Mouse (Mus musculus): ENCODE measurements around the gene Stx12. TPM values are rescaled to one million over a fixed set of nuclear protein-coding genes. Genes with fewer than 3 reads are reported as not detected.
"Not testable (repeated sequence)": the region's sequence is repeated elsewhere in the genome, so short reads cannot be mapped to it uniquely, and the experiment has no call there.

The Stx12 gene
- total RNA-seq (2021): 100 to 1,000 TPM; 106 to 111 TPM
- long read RNA-seq, experiment 1, transcript Stx12-201 (9 exons, 2,934 nt): major isoform, 114 of 135 reads
- long read RNA-seq, experiment 1, partial matches to known transcripts: 10 of 135 reads
- long read RNA-seq, experiment 1, other reads (novel, unspliced or antisense): 11 of 135 reads
- long read RNA-seq, experiment 2, transcript Stx12-201 (9 exons, 2,934 nt): major isoform, 98 of 111 reads
- long read RNA-seq, experiment 2, partial matches to known transcripts: 4 of 111 reads
- long read RNA-seq, experiment 2, other reads (novel, unspliced or antisense): 9 of 111 reads

DNA sequence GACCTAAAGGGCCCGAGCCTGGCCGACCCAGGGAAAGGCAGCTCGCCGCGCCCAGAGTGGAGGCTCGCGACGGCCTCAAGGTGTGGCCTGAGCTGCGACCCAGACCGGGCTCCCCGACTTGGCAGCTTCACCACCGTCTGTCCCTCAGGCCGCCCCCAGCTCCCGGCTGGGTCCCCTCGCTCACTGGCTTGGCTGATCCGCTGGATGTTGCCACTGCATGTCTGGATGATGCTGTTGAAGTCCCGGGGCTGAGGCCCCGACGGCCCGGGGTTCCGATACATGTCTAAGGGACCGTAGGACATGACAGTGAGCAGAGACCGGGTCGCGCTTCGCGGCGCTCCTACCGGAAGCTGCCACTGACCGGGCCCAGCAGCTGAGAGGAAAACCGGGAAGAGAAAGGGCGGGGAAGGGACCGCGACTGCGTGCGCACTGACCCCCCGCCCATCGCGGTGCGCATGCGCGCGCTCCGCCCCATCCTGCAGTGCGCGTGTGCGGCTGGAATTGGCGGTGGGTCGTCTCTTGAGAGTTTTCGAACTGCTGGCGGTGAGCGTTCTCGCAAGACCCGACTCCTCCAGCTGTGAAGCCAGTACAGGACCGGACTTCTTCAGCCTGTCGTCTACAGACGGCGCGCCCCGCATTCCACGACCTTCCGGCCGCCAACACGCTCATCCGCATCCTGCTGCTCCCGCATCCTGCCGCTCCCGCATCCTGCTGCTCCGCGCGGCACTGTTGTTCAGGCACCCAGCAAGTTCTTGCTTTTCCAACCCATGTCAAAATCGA lies at the start of gene Stx12:
Gene Stx12 (minus strand): TSS at position 446 of the 780 bp plus-strand sequence.
- peak; percentile 87 to 89 for DNase-seq (ENCODE audit: low spot score in 2 of 2)

DNA sequence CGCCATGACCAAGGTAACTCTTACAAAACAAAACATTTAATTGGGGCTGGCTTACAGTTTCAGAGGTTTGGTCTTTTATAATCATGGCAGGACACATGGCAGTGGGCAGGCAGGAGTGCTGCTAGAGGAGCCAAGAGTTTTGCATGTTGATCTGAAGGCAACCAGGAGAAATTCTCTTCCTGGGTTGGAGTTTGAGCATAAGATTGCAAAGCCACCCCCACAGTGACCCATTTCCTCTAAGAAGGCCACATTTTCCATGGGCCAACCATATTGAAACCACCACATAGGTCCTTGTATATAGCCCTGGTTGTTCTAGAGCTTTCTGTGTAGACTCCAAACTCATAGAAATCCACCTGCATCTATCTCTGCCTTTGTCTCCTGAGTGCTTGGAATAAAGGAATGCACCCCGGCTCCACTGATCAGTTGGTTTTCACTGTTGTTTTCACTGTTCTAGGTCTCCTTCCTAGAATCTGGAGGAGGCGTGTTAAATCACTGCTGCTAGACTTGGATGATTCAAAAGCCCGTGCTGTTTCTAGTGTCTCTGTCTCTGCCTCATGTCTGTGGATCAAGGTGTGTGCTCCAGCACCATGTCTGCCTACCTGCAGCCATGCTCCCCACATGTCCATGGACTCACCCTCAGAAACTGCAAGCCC lies 48.6 kb upstream of the Stx12 start:
- peak; percentile 20 to 31 for DNase-seq (ENCODE audit: low spot score in 2 of 2)

DNA sequence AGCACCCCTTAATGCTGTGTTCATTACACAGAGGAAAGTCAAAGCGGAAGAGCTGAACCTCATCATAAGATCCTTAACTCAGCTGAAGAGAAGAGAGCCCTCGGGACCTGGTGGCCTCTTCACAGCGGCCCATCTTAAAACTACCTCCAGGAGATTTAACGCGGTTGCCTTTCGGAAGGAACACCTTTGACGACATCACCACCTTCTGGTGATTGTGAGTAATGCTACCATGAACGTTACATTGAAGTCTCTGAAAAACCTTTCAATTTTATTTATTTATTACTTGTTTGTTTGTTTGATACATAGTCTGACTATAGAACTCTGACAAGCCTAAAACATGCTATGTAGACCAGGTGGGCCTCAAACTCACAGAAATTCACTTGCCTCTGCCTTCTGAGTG lies 46.5 kb upstream of the Stx12 start:
- peak; percentile 47 to 63 for DNase-seq (ENCODE audit: low spot score in 2 of 2)

DNA sequence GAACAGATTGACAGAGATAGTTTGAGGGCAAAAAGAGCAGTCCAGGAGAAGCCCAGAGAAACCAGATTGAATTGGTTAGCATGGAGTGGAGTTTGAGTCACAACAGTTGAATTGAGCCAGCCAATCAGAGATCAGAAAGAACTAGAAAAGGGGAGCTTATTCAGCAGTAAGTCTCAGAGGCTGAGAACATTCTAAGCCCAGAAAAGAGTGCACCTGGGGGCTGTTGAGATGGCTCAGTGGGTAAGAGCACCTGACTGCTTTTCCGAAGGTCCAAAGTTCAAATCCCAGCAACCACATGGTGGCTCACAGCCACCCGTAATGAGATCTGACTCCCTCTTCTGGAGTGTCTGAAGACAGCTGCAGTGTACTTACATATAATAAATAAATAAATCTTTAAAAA lies 42.2 kb upstream of the Stx12 start:
- not testable (repeated sequence) for DNase-seq (ENCODE audit: low spot score in 2 of 2)

DNA sequence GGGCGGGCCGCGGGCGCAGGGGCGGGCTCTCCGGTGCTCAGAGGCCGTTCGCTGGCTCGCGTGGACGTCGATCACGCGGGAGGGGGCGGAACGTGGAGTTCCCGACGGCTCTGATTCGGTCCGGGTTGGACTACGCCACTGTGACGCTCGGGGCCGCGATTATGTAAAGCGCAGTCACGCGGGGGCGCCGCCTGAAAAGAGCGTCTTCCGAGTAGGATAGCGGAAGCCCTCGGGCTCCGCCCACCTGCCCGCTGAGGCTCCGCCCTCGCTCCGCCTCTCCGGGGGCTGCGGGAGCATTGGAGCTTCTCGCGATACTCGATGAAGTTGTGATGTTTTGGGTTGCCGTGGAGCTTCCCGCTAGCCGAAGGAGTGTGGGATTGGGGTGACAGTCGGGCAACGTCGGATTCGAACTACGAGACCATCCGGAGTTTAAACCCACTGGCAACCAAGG lies 38.3 kb upstream of the Stx12 start, which contains the start of gene Fam76a:
Gene Fam76a (minus strand): TSS at position 1 of the 451 bp plus-strand sequence.
- peak; percentile 100 for DNase-seq (ENCODE audit: low spot score in 2 of 2)

DNA sequence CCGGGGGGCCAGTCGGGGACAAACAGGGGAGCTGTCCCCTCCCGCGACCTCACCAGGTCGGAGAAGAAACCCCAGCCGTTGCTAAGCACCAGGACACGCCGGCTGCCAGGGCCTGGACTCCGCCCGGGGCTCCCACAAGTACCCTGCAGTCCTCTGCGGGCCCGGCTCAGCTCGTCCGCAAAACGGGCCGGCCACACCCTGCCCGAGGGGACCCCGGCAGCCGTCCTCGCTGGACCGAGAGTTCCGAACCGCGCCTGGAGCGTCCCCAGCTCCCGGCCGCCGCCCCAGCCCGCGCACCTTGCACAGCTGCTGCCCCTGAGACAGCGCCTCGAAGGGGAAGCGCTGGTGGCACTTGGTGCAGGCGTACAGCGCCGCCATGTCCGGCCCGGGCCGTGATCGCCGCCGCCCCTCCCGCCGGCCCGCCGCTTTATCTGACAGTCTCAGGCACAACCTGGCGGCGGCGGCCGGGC lies 37.8 kb upstream of the Stx12 start:
- DNase-seq (ENCODE audit: low spot score in 2 of 2): peak in 1 of 2 experiments; percentile 27

DNA sequence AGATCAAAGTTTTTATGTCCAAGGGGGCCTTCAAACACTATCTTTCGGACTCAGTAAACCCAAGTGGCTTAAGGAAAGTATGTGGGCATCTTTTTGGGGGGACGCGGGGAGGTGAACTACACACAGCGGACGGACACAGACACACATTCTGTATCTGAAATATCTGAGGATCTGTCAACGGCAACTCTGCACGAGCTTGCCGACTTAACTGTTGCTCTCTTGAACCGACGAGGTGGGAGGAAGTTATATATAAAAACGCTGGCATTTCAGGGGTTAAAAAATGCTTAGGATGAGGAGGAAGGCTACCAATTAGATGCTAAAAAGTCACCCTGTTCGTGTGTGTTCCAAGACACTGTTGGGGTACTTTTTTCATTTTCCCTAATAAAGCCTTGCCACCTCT lies 37.2 kb upstream of the Stx12 start:
- DNase-seq (ENCODE audit: low spot score in 2 of 2): no peak

DNA sequence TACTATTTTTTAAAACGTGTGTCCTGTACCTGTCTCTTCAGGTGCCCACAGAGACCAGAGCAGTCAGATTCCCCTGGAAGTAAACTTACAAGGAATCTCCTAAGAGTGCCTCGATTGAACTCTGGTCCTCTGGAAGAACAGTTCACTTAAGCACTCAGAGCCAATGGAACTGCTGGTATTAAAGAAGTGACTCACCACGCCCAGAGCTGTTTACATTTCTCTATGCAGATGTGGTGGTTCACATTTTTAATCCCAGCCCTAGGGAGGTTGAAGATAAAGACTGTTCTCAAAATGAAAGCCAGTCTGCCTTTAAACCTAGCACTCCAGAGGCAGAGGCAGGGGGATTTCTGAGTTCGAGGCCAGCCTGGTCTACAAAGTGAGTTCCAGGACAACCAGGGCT lies 35.9 kb upstream of the Stx12 start:
- DNase-seq (ENCODE audit: low spot score in 2 of 2): no peak

DNA sequence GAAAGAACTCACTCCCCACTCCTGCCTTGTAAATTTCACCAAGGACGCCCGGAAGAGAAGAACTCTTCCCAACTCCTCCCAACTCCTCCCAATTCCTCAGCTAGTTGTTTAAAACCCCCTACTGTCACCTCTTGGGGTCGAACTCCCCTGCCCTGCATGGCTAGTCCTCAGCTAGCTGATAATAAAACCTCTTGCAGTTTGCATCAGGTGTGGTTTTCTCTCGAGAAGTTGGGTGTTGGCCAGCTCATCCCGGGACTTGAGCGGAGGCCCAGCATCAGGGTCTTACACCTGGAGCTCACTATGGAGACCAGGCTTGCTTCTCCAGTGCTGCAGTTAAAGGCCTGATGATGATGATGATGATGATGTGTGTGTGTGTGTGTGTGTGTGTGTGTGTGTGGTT lies 34.2 kb upstream of the Stx12 start:
- DNase-seq (ENCODE audit: low spot score in 2 of 2): not testable (repeated sequence)

DNA sequence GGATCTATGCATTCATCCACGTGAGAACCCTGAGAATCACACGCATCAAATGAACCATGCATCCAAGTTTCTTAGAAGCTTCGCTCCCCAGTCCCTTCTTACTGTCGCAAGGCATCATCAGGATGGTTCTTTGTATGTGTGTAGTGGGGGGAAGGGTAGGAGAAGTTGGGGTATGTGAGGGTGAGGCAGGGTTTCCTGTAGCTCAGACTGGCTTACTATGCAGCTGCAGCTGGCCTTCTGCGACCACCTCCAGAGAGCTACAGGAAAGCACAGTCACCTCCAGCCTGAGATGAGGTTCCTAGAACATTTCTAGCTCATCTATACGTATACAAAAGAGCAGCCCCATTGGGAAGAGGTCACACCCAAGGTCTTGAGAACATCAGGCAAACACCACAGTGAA lies 27.8 kb upstream of the Stx12 start:
- no peak for DNase-seq (ENCODE audit: low spot score in 2 of 2)

DNA sequence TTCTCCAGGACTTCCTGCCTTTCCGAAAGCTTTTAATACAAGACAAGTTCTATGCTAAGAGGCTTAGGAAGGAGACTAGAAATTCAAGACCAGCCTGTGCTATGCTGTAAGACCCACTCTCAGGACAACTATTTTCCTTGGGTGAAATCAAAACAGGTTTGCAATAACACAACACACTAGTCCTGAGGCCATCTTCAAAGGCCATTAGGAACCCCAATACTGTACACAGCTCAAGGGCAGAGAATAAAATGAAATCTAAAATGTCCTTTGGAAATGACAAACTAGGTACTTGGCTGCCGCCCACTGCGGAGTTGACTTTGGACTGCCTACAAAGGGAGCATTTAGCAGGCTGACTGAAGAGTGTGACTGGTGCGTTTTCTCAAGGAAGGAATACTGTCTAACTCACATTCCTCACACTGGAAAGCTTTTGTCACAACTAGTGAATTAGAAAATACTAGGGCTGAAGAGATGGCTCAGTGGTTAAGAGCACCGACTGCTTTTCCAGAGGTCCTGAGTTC lies 21.6 kb upstream of the Stx12 start:
- no peak for DNase-seq (ENCODE audit: low spot score in 2 of 2)

DNA sequence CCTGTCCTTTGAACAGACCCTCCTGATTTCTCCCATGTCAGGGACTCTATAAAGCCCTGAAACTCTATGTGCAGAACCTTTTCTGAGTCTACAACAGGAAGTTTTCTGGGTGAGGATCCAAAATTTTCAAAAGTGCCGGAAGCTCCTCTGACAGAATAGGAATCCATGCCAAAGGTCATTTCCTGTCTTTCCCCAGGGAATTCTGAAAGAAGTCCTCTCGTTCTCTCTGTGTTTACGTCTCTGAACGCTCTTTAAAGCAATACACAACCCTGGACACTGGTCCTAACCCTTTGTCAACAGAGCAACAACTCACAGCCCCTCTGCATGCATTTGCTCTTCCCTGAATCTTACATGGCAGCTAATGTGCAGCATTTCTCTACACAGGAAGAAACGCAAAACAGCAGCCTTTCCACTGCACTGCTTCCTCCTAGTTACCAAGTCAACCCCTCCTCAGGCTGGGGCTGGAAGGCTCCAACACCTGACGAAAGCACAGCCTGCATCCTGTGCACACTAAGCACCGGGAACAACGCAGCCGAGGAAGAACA lies 20.5 kb upstream of the Stx12 start:
- DNase-seq (ENCODE audit: low spot score in 2 of 2): no peak

DNA sequence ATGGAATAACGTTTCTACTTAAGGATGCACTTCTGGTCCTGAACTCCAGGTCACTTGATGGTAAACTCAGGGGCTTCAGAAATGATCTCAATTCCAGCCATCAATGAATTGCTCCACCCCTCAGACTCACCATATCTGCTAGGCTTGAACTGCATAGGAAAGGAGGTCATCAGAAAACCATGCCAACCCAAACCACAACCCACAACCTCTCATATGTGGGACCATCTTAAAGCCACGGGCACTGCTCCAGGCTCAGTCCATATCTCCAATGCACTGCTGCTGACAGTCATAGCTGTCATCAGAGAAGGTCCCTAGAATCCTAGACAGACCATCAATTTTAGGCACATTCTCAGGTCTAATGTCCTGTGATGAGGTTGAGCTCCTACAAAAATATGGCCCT lies 19.8 kb upstream of the Stx12 start:
- no peak for DNase-seq (ENCODE audit: low spot score in 2 of 2)

DNA sequence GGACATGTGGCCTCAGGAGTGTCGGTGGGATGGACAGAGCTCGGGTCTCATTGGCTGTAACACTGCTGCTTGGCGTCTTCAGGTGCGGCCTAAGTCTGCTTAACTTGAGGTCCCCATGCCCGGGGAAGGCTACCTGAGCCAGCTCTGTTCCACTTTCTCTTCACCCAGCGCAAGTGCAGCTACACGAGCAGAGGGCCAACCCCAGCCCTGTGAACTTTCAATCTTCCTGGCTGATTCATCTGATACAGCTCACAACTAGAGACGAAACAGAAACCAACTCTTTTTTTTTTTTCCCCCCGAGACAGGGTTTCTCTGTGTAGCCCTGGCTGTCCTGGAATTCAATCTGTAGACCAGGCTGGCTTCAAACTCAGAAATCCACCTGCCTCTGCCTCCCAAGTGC lies 13.9 kb upstream of the Stx12 start:
- DNase-seq (ENCODE audit: low spot score in 2 of 2): no peak

DNA sequence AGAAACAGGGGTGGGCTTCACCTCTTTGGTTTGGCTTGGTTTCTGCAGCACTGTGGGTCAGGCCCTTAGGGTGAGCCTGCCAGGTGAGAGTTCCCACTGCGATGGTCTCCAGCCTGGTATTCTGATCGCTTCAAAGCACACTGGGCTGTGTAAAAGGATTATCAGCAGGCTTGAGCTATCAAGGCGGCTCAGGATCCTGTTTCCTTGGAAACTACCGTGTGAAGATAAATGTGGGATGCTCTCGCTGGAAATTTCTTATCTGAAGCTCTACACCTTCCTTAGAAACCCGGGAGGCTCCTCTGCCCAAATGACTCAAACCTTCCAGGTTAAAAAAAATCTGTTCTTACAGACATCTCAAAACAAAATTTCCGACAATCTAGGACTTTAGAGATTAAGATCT lies 10.1 kb upstream of the Stx12 start:
- peak in 1 of 2 experiments; percentile 20 for DNase-seq (ENCODE audit: low spot score in 2 of 2)

DNA sequence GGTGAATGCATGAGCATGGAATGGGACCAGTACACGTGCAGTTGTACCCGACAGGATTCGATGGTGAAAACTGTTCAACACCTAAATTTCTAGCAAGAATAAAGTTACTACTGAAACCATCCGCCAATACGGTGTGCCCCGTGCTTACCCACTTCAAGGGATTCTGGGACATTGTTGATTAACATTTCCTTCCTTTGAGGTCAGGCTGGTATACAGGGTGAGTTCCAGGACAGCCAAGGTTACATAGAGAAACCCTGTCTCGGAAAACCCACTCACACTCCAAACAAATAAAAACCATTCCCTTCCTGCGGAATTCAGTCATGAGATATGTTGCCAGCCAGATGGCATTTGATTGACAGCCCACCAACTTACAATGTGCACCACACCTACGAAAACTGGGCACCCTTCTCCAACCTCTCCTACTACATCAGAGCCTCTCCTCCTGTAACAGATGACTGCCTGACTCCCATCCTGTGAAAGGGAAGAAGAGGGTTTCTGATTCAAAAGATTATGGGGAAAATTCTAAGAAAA lies 600 bp upstream of the Stx12 start:
- DNase-seq (ENCODE audit: low spot score in 2 of 2): no peak

DNA sequence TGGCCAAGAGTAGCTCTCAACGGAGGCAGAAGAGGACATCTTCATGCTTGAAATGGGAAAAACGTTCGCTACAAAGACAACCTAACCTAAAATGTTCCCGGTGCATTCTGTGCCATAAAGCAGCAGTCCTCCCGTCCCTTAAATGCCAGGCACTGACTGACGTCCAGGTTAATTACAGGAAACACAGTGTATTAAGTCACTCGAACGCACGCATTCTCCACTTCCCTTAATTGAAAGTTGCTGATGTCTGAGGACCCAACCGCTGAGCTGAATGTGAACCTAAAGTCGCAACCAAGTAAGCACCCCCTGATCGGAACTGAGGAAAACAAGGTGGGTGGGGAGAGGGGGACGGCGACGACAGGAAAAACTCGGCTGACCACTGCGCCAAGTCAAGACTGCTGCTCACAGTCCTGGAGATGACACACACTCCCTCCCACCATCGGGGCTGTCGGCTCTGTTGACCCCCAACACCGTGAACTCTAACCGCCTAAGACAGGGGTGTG lies 697 bp downstream of the Stx12 start:
- no peak for DNase-seq (ENCODE audit: low spot score in 2 of 2)

DNA sequence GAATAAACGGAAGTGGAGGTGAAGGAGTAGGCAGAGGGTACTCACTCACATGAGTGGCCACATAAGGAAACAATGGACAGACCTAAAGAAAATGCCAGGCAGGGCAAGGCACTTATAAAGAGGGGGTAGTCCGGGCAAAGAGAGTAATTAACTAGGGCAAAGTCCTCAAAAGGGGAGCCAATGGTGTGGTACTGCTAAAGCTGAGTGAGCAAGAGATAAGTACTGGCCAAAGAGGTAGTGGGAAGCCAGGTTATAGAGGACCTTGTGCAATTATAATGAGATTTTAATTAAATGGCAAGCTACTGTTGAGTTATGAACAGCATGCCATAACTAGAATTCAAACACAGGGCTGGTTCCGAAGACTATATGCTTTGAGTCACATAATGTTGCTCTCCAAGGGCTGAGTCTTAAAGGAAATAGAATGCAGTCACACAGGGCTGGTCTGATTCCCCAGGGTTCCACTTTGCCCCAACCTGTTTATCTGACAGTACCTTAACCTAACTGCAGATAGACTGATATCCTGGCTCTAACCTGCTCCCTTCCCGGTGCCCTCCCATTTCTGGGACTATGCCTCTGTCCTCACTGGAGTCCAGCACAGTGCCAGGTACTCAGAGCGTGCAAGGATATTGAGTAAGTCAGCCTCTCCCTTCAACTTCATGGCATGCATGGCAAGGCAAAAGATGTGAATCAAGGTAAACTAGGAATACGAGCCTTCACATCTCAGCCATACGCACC lies 9.8 kb downstream of the Stx12 start:
- DNase-seq (ENCODE audit: low spot score in 2 of 2): no peak

DNA sequence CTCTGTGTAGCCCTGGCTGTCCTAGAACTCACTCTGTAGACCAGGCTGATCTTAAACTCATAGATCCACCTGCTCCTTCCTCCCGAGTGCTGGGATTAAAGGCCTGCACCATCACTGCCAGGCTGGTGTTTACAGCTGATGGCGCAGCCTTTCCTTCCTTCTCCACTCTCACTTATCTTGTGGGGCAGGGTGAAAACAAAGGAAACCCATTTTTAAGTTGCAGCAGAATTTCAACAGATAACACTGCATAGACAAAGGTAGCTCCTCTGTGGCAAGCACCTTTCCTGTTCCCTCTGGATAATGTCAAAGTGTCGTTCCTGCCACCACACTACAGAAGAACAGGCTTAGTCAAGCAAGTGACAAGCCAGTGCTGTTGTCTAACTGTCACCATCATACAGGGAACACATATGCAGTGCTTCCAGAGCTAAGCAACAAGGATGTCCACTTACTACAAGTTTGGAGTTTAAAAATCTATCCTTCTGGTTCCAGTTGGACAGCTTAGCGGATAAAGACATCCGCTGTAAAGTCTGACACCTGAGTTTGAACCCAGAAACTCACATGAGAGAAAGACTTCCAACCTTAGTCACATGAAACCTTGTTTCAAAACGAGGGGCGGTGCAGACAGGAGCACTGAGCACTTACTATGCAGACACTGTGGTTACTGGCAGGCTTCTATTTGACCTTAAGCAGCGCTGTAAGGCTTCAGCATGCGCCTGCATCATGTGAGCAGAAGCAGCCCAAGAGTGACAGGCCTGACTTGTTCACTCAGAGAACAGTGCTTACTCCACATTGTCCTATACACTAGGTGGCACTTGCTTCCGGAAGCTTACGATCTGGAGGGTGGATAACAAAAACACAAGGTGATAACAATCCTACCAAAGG lies 10.6 kb downstream of the Stx12 start:
- DNase-seq (ENCODE audit: low spot score in 2 of 2): no peak

All from left cerebral cortex, adult 18-20 months (tissue).